Mouse (Mus musculus) kidney, postnatal 4 days (tissue): Measurements from ENCODE around the gene Ssb.

Source experiments
- DNase-seq, 2 experiments: peaks; one replicate each; pipeline ENCODE4 v3.0.0; 2021; ENCODE audit warnings: mixed read lengths in 2 of 2

Ssb gene

DNA sequence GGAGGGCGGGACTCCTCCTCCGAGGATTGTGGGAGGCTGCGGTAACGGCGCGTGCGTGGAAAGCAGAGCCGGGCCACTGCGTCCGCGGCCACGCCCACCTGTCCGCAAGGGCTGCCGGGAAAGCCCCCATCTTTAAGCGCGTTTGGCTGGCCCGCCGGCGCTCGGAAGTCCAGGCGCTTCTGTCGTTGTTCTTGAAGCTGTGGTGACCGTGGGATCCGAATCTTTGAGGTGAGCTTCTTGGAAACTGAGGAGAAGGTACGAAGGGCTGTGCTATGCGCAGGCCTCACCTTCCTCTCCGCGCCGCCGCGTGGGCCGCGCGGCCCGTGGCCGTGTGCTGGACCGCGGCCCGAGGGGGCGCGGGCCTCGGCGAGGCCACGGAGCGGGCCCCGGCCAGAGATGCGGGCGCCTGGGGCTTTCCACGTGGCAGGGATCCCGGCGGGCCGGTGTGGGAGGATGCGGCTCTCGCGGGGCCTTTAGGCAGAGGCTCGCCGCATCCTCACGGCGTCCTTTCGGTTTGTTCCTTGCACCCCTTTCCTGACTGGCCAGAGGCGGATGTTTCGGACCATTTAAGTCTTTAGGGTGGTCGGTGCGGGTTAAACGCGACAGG is at the start of gene Ssb:
Gene Ssb (plus strand): TSS at position 78 of the 607 bp plus-strand sequence.
- DNase-seq = peak; percentile 97 to 98

DNA sequence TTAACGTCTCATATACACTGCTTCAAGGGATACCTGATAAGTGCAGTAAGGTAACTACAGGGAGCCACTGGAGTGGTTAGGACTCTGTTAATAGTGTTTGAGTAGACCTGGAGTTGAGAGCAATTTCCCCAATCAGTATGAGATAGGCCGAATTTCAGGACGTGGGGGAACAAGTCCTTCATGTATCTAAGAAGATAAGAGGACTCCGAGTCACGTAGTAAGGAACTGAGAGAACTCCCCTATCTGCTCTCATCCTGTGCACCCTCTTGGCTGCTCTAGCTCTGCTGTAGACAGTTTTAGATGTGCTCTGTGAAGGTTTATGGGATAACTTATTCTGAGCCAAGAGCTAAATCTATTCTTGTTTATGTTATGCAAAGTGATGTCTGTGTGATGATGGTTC is 44.8 kb upstream of the Ssb start:
- no peak for DNase-seq

DNA sequence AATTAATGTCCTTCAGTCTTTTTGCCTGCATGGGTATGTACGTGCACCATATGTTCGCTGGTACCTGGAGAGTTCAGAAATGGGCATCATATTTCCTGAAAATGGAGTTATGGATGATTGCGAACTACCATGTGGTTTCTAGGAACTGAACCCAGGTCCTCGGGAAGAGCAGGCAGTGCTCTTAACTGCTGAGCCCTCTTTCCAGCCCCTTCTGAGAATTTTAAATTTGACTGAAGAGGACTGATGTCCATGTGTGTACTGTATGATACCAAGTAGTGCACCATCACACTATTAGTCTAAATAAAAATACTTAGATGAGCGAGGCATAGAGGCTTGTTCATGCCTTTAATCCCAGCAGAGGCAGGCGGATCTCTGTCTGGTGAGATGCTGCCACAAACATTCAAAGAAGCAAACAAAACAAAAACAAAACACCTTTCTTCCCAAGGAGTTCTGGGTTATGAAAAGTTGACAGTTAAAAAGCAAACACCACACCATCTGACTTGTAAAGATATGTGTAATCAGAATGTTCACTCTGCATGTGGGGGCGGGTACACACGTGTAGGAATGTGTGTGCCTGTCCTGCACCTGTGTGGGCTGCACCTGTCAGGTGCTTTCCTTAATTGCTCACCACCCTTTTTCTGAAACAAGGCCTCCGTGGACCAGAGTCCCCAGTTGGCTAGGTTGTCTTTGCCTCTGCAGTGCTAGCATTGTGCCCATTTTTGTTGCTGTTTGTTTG is 42.8 kb upstream of the Ssb start:
- no peak for DNase-seq

DNA sequence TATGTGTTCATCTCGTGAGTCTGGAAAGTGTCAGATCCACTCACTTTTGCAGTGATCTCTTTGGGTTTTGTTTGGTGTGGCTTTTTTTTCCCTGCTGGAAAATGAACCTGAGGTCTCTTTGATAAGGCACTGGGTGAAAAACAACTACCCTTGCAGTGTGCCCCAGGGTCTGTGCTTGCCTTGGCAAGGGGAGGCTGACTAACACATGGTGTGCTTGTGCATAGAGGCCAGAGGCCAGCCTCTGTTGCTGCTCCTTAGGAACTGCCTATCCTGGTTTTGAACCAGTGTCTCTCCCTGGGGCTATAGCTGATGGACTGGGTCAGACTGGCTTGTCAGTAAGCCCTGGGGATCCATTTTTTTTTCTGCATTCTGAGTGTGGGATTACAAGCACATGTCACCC is 41.2 kb upstream of the Ssb start:
- DNase-seq = no peak

DNA sequence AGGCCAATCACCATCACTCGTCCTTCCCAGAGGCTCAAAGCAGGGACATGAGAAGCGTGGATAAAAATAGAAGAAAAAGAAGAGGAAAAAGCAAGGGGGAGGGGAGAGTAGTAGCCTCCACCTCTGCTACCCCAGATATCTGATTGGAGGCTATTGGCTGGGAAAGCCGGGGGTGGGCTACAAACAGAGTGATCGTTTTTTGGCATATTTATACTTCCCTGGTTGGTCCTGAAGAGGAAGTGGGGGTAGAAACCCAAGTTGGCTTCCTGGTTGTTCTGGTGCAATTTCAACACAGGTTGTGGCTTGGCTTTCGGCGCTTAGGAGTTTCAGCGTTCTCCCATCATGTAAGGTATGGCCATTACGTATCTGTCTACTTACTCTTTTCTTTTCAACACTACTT is 39.7 kb upstream of the Ssb start, which contains the start of gene Klhl23:
Gene Klhl23 (plus strand): TSS at position 234 of the 400 bp plus-strand sequence.
- peak; percentile 6 to 36 for DNase-seq

DNA sequence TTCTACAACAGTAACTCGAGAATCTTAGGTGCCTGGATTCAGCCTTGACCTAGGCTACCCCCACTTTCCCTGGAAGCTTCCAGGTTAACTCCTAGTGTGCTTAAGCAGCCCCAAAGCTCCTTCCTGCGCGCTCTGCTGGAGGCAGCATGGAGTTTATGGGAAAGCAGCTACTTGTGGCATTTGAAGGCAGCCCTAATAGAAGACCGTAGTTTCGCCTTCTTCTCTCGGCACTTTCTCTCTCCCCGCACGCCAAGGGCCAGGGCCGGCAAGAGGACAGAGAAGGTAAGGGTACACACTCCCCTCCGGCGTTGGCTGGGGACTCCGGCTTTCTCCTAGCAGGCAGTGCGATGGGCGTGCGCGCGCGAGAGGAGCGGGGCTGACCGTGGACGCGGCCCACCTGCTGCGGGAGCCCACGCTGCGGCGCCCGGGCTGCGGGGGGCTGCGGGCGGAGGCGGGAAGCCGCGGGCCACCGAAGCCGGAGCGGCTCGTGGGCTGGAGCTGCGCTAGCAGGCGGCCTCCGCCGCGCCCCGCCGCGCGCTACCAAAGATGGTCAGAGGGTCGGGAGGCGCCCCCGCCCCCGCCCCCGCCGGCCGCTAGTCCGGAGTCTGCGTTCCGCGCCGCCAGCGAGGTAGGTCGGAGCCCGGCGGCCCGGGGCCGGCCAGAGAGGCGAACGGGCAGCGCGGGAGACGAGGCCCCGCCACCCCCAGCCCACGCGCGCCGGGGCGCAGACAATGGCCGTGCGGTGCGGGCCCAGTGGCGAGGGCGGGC is 38.8 kb upstream of the Ssb start:
- peak; percentile 67 to 80 for DNase-seq

DNA sequence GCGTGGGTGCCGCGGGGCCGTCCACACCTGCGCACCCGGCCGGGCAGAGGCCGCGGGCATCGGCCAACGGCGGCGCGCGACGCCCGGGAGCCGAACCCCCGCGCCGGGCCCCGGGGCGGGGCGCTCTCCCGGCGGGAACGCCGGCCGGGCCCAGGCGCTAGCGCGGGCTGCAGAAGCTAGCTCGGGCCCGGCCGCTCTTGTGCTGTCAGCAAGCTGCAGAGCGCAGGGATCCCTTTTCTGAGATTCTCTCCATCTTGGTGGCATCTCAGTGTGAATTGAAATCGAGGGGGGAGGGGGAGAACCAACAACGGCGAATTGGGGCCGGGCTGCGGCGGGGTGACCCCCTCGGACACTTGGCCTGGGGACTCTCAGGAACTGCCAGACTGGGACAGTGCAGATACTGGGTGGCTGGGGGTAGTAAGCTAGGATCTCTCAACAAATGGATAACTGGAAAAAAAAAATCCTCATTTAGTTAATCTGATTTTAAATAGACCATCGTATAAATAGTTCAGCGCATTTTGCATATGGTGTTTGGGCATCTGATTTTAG is 38.2 kb upstream of the Ssb start:
- peak; percentile 65 to 73 for DNase-seq

DNA sequence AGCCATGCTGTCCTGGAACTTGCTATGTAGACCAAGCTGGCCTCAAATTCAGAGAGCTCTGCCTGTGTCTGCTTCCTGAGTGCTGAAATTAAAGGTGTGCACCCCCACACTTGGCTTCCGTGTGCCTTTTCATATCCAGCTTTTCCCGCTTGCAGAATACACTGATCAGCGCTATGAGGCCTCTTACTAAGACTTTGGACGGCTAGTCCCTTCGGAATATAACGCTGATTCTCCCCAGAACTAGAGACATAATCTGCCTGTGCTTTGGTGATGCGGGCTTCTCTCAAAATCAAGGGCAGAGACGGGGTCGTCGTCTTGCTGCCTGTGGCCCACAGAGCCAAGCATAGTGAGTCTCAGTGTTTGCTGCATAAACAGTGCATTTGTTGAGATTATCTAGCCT is 35.5 kb upstream of the Ssb start:
- no peak for DNase-seq

DNA sequence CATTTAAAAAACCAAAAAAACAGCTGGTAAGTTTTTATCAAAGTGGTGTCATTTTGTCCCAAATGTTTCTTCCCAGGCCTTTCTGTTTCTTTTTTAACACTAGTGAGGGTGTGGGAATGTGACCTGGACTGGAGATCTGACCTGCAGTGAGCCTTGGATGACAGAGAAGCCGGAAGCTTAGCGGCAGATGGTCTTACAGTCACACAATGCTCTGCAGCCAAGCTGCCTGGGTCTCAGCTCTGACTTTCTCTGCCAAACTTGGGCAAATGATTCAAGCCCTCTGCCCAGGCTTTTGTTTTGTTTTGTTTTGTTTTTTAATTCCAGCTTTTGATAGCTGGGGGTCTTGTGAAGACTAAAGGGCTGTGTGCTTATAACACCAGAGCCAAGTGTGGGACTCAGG is 35.0 kb upstream of the Ssb start:
- DNase-seq = peak in 1 of 2 experiments; percentile 24

DNA sequence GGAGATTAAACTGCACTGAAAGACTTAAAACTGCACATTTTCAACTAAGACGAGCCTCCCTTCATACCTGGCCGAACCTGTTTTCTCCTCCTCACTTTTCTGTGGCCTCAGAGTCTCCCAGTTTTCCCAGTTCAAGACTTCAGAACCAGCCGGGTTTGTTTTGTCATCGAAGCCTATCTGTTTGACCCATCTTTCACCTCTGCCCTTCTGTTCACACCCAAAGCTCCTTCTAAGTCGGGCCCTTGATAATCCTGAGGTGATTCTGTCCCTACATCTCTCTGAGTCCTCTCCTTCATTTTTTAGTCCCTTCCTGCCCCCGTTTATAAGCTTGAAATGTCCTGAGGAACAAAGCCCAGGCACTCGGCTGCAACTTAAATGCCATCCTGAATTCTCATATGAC is 33.3 kb upstream of the Ssb start:
- no peak for DNase-seq

DNA sequence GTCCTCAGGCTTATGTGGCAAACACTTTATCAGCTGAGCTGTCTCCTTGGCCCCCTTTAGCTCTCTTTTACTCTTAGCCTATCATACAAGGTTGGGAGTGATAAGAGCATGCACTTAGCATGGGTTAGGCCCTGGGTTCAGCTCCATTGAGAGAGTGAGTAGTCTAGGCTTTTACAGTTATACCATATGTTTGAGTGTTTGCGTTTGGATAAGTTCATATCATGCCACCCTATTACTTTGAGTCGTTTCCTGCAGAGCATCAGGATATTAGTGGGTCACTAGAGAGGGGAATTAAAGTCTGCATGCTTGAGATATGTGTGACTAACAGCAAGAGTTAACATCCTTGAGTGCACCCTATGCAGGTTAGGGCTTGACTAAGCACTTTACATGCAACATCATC is 31.7 kb upstream of the Ssb start:
- no peak for DNase-seq

DNA sequence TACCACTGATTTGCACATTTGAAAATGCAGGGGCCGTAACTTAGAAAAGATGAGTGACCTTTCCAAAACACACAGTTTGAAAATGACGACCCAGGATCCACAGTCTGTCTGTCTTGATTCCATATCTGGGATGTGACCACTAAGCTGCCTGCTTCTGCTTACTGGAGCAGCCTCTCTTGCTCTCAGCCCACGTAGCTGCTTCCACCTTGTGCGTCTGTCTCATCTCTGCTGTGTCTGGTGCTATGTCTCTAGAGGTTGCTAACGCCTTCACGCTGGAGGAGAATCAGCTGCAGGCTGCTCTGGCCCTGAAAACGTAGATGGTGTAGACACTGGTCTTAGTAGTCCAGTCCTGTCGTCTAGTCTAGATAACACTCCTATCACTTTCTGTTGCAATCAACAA is 31.2 kb upstream of the Ssb start:
- DNase-seq = no peak

DNA sequence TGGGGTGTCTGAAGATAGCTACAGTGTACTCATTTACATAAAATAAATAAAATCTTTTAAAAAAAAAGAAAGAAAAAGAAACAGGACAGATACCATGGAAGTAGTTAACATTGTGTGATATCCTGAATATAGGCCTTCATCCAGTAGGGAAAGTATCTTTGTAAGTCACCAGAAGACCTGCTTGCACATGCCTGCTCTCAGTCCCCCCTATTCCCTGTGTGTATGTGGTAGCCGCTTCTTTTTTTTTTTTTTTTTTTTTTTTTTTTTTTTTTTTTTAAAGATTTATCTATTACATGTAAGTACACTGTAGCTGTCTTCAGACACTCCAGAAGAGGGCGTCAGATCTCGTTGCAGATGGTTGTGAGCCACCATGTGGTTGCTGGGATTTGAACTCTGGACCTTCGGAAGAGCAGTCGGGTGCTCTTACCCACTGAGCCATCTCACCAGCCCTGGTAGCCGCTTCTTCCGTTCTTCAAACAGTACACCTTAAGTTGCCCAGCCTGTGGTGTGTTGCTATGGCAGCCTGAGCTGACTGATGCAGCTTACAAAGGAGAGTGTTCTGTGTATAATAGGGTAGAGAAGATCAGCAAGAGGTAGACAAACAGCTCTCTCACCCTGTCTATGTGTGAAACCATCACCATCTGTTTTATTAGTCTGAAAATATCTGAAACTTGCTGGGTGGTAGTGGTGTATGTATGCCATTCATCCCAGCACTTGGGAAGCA is 24.0 kb upstream of the Ssb start:
- no peak for DNase-seq

DNA sequence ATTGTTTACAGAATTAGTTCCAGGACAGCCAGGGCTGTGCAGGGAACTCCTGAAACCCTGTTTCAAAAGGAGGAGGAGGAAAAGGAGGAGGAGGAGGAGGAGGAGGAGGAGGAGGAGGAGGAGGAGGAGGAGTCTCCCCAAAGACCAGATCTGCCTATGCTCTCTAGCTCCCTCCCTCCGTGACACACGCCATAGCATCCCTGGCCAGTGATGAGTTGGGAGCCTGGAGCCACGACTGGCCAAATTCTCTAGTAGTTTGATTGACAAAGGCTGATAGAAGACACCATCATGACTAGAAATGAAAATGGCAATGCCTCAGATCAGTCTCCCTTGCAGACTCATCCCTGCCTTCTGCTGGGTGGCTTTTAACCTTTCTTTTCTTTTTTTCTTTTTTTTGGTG is 23.4 kb upstream of the Ssb start:
- no peak for DNase-seq

DNA sequence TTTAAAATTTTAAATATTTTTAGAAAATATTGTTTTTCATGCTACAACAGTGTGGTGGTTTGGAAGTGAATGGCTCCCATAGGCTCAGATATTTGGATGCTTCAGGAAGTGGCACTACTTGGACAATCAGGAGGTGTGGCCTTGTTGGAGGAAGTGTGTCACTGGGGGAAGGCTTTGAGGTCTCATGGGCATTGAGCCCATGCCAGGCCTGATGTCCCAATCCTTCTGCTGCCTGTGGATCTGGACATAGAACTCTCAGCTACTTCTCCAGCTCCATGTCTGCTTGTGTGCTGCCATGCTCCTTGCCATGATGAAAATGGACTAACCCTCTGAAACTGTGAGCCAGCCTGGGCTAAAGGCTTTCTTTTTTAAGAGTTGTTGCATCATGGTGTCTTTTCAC is 22.7 kb upstream of the Ssb start:
- DNase-seq = no peak

DNA sequence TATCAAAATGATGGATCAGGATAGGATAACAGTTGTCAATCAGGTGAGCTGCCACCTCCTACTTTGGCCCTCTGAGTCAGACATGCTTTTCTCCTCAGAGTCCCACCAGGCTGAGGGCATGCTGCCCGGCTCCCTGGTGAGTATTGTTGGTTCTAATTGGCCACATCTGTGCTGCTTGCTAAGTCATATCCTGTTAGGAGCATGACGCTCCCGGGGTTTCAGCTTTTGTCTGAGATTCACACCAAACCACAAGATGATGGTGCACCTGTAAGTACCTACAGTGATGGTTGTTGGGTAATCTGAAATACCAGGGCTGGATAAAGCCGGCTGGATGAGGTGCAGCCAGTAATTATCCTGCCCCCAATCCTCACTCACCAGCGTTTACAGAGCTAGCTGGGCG is 21.1 kb upstream of the Ssb start:
- no peak for DNase-seq

DNA sequence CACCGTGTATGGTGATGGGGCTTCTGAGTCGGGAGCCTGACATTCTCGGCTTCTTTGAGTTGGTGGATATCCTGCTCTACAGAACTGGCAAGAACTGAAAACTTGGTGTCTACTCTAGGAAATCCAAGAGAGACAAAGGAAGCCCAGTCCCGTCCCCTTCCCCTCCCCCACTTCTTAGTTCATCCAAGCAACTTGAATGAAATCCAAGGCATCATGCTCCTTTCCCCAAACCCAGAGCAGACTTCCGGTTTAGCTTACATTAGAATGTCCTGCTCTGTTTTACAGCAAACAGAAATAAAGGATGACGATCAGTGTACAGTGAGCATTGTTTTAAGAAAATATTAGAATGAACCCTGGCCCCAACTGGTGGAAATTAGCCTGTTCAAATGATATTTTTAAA is 12.1 kb upstream of the Ssb start:
- peak in 1 of 2 experiments; percentile 31 for DNase-seq

DNA sequence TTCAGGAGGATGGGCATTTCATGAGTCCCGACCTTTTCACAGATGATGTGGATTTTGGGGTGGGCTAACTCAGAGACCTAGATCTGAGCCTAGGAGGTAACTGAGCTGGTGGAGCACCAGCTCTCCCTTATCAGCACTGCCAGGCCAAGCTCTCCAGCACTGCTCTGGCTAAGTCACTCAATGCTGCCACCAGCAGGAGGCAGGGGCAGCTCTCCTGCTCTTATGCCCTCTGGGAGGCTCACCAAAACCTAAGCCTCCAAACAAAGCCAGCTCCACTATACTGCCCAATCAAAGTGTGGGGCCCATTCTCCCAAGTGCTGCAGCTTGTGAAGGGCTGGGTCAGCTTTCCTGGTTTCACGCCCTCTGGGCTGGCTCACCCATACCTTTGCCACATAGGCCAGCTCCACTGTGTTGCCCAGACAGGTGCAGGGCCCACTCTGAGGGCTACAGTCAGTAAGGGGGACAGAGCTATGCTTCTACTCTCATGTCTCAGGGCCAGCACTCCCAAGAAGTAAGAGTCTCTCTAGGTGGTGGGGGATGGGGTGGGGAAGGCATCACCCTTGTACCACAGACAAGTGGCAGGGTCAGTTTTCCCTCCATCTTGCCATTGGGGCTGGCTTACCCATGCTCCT is 9.8 kb upstream of the Ssb start:
- no peak for DNase-seq

DNA sequence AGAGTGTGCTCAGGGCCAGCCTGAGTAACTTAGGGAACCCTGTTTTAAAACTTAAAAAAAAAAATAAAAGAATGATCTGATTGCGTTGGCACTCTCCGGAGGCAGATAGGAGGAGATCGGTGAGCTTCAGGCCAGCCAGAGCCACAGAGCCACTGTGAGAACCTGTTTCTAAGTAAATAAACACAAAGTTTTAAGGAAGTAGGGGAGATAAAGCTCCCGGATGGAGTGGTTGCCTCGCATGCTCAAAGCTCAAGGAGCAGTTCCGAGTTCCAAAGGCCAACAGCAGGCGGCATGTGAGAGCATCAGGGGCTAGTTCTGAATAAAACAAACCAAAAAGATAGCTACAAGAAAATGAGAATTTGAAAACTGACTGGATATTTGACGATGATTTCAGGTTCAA is 5.0 kb upstream of the Ssb start:
- no peak for DNase-seq

DNA sequence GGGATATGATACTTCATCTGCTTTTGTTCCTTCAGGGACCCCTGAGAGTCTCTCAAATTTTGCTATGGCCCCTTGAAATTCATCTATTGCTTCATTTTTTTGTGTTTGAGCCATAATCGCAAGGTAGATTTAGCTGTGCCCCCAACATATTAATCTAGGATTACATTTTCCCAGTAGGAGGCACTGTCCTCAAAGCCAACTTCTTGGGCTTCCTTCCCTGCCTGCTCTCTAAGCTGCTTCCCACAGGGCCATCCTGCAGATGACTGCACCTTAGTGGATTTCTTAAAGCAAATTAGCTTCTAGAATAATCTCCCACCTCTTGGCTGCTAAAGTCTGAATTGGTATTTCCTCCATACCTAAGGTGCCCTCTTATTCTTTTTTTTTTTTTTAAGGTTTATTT is 3.5 kb upstream of the Ssb start:
- no peak for DNase-seq

DNA sequence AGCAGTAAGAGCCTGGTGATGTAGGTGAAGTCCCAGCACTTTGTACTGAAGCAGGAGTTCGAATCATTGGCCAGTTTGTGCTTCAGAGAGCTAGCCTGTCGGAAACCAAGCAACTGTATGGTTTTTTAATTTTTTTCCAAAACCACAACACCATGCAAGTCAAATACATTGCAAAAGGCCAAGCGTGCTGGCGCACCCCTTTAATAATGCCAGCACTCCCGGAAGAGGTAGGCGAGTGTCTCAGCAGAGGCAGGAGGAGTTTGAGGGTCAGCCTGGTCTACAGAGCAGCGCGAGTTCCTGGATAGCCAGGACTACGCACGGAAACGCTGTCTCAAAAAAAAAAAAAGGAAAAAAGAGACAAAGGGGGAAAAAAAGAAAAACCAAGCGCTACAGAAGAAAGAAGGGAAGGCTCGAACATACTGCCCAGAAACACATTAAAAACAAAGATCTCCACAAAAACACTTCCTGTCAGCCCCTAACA is 350 bp upstream of the Ssb start:
- DNase-seq = peak; percentile 38 to 44

DNA sequence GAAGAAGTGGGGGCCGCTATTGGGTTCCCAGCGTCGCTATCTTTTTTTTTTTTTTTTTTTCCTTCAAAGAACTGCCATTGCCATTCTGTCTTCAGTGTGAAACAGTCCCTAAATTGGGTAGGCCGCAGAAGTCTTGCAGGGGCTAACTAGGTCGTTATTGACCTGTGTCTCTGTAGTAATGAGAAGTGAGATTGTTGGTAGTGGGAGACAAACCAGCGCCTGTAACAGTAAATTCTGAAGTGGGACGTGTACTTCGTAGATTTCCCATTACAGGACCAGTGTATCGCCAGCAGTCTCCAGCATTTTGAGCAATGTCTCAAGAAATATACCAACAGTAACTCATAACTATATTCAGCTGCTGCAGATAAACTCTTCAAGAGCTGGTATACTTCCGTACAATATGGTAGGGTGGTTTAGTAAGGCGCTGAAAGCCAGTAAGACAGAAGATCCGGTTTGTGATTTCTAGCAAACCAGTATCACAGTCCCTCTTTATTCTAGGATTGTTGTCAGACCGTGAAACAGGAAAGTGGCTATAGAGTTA is 825 bp downstream of the Ssb start:
- DNase-seq = no peak
